Mouse (Mus musculus) gastrocnemius, postnatal 14 days (tissue): ENCODE data around the gene Reep1. TPM values are rescaled to one million over a fixed set of nuclear protein-coding genes. Genes with fewer than 3 reads are reported as not detected.
"Not testable (repeated sequence)": the region's sequence is repeated elsewhere in the genome, so short reads cannot be mapped to it uniquely, and the experiment has no call there.

Source experiments
- DNase-seq: peaks from one replicate; pipeline ENCODE4 v3.0.0; 2021; ENCODE audit warnings: mixed read lengths
- intact Hi-C: fragments of 180-260 bp; cut with DNase I; formaldehyde crosslinking; loops from one replicate; pipeline ENCODE4 v1.15.1; 2025; ENCODE audit warnings: low total_unique reads
- total RNA-seq, 2 experiments: library from RNA; stranded (reverse); gene quantifications; 2 replicates each; pipeline ENCODE4 v1.2.3; 2021

The Reep1 gene
- total RNA-seq, 2 experiments from 2014 or later: 84.7 to 92.8 TPM

DNA sequence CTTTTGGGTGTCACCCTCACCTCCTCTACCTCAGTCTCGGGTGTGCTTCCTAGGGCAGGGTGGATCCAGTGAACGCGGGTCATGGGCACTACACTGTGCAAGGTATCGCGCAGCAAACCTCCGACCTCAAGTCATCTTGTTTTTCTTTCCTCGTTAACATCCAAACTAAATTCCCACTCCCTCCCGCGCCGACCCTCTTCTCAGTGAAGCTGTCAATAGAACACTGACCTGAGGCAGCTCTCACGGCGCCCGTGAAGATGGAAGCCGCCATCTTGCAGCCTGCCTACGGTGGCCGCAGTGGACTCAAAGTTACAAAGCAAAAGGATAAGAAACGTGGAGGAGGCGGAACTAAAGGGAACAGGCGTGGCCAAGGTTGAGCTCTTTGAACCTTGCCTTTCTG is 116.1 kb downstream of the Reep1 start:
- peak; percentile 85 for DNase-seq
- intact Hi-C loops: no loop called here

DNA sequence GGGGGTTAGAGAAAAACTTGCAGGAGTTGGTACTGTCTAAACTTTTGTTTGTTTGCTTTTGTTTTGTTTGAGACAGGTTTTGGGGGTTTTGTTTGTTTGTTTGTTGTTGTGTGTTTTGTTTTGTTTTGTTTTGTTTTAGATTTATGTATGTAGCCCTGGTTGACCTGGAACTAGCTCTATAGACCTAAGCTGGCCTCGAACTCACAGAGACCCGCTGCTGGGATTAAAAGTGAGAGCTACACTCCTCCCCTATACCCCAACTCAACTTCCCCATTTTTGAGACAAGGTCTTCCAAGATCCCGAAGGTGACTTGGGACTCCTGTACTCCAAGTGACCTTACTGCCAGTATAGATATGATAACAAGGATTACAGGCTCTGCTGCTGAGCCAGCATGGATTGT is 116.6 kb downstream of the Reep1 start:
- intact Hi-C loops: no loop called here
- DNase-seq: no peak

DNA sequence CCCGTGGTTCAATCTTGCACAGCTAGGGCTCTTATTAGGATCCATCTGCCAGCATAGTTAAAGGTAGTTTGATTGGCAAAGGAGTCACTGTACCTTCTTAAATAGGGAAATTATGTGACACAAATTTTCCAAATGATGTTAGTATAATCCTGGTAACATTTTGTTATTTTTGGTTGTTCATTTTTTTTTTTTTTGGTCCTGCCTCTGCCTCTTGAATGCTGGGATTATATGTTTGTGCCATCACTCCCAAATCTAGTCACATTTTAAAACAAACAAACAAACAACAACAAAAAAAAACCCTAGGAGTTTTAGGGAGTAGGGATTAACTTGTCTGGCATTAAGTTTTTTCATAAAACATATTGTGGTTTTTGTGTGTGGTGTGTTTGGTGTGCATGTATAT is 119.5 kb downstream of the Reep1 start, which contains the start of gene Mrpl35:
Gene Mrpl35 (minus strand): TSS at position 101 of the 400 bp plus-strand sequence.
- DNase-seq: no peak
- intact Hi-C loops: no loop called here

DNA sequence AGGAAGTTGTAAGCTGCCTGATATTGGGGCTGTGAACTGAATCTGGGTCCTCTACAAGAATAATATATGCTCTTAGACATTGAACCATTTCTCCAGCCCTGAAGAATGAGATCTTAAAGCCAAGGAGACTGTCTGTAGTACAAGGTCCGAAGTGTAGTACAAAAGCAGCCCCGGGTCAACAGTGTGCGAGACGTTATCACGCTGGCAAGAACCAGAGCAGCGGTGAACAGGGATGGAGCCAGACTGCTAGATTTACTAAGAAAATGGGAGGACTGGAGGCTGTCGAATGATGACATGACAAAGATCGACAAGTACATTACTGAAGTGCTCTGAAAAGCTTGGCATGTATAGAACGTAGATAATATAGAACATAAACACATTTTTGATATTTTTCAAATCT is 122.4 kb downstream of the Reep1 start:
- intact Hi-C loops: no loop called here
- no peak for DNase-seq

DNA sequence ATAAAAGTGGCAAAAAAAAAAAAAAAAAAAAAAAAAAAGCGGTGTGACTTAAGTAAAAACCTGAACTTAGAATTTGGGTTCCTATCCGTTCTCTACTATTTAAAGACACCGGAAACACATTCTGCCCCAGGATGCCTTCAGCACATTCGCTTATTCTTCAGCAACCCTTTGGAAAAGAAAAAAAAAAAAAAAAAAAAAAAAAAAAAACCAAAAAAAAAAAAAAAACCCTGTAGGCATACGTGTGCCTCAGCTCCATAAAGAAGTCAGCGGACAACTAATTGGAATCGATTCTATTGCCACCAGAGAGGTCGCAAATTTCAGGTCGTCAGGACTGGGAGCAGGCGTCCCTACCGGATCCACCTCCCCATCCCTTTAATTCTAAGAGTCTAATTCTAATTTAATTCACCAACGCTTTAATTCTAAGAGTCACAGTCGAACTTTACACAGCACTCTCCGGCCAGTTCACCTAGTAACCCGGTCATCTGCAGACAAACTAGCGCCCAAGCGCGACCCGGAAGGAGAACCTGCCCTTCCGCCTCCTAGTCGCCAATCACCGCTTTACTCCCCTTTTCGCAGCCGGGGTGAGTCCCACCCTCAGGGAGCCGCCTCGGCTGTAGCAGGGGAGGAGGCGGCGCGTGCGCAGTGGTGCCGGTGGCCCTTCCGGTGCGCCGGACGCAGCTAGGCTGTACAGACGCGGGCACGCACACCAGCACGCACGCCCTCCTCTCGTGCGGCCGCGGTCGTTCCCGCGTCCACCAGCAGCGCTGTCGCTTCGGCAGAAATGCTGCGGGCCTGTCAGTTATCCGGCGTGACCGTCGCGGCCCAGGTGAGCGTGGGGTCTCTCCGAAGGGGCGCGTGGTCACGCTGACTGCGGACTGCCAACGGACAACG is 123.6 kb downstream of the Reep1 start, which contains the start of gene Immt:
Gene Immt (plus strand): TSS at position 642 of the 891 bp plus-strand sequence.
- intact Hi-C loops: no loop called here
- DNase-seq: peak; percentile 99

DNA sequence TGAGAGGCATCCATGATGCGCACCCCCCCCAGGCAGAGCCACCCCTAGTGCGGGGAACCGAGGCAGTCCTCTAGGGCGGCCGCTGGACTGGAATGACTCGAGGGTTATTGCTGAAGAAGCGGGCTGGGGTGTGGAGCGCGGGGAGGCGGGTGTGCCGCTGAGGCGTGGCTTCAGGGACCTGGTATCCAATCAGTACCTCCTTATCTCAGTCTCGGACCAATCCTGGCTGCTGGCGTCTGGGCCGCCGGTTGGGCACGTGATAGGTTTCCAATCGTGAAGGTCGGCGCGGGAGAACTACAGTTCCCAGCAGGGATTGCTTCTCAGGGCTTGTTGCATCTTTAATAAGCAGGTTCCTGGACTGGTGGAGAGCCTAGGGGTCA is 124.2 kb downstream of the Reep1 start:
- DNase-seq: peak; percentile 97
- intact Hi-C loops: no loop called here

DNA sequence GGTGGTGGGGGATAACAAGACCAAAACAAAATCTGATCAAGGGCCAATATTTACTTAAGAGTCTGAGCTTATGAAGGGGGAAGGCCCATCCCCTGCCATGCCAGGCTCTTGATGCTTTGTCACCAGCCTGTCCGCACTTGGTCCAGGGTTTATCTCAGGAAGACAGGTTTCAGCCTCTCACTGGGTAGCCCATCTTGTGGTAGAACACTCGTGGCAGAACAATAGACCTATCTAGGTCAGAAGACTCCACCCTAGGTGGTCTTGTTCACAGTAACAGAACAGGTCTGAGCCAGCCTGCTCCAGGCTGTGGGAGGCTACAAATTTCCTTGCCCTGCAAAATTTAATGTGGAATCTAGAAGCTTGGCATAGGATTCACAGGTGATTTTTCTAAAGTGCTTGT is 129.4 kb downstream of the Reep1 start:
- no peak for DNase-seq
- intact Hi-C loops: no loop called here

DNA sequence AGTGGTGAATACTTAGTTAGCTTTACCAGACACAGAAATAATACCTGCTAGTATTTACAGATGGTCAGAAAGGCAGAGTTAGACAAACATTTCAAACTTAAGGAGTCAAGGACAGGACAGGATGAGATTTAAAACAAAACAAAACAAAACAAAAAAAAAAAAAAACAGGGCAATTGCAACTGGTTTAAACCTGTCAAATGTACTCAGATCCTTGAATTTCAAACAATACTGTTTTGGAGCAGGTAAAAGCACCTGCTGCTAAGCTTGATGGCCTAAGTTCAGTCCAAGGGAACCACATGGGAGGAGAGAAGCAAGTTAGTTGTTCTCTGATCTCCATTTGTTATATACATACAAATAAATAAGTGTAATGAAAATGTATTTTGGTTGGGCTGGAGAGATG is 132.5 kb downstream of the Reep1 start:
- intact Hi-C loops: no loop called here
- no peak for DNase-seq

DNA sequence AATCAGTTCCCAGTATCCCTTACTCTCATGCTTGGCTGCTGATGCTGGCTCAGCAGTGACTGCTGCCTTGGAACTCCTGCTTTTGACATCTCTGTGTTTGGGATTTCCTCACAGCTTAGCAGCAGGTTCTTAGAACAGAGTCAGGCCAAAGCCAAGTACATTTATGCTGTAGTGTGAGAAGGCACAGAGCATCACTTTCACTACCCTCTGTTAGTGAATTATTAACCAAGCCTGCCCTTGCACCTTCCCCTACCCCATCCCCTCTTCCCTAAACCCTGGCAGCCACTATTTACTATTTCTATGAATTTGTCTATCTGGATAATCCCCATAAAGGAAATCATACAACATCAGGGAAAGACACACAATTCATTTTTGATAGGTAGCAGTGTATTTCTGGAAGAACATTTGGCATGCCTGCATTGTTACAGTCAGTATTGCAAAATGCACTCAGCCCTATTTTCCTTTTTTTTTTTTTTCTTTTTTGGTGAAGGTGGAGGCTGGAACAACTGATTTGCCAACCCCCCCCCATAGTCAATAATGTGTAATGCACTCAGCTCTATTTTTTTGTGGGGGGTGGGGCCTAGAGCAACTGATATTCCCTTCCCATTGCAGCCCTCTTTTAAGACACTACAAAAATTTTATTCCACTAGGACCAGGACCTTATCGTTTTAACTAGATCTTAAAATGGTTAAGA is 133.4 kb downstream of the Reep1 start:
- no peak for DNase-seq
- intact Hi-C loops: no loop called here

DNA sequence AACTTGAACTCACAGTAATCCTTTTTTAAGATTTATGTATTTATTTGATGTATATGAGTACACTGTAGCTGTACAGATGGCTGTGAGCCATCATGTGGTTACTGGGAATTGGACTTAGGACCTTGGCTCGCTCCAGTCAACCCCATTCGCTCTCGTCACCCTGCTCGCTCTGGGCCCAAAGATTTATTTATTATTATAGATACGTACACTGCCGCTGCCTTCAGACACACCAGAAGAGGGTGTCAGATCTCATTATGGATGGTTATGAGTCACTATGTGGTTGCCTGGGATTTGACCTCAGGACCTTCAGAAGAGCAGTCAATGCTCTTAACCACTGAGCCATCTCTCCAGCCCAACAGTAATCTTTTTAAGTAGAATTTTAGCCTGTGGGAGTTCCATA is 139.5 kb downstream of the Reep1 start:
- DNase-seq, intact Hi-C loops: not testable (repeated sequence)

Other genes starting within 250 kb of the Reep1 start
- gene Rnf103, start 213.7 kb upstream of the Reep1 start, total RNA-seq: 10 to 100 TPM; 18.2 to 19.1 TPM
- 10 to 100 TPM; 39.4 to 40.6 TPM for gene Chmp3, start 163.8 kb upstream of the Reep1 start, total RNA-seq
- 10 to 100 TPM; 10.1 to 17.0 TPM for gene Kdm3a, start 74.6 kb upstream of the Reep1 start, total RNA-seq
- 10 to 100 TPM; 31.7 to 32.0 TPM for gene Mrpl35, start 119.4 kb downstream of the Reep1 start, total RNA-seq
- 100 to 1,000 TPM; 245 to 287 TPM for gene Immt, start 123.8 kb downstream of the Reep1 start, total RNA-seq
- 10 to 100 TPM; 70.4 to 78.1 TPM for gene Ptcd3, start 201.2 kb downstream of the Reep1 start, total RNA-seq
- gene Polr1a, start 201.5 kb downstream of the Reep1 start, total RNA-seq: 10 to 100 TPM; 31.3 to 35.4 TPM